Mouse (Mus musculus) heart, embryonic 10.5 days (tissue): Measurements from ENCODE around the gene Clca3a1. TPM values are rescaled to one million over a fixed set of nuclear protein-coding genes. Genes with fewer than 3 reads are reported as not detected.
"Not testable (repeated sequence)": the region's sequence is repeated elsewhere in the genome, so short reads cannot be mapped to it uniquely, and the experiment has no call there.

Experiments used
- DNase-seq: peaks from one replicate; pipeline ENCODE4 v3.0.0-alpha.2; 2017; ENCODE audit warnings: low spot score
- H3K27ac ChIP-seq: fragments of 300-500 bp; sonication (generic); 2 replicates; pipeline ENCODE4 v1.5.1; 2016; ENCODE audit warnings: mild to moderate bottlenecking
- H3K27me3 ChIP-seq: fragments of 300-500 bp; sonication (generic); 2 replicates; pipeline ENCODE4 v1.6.1; 2016; ENCODE audit warnings: mild to moderate bottlenecking; ENCODE audit not compliant: poor library complexity, insufficient read depth, severe bottlenecking
- H3K36me3 ChIP-seq: fragments of 300-500 bp; sonication (generic); 2 replicates; pipeline ENCODE4 v1.6.1; 2016; ENCODE audit warnings: mild to moderate bottlenecking, moderate library complexity
- H3K4me1 ChIP-seq: fragments of 300-500 bp; sonication (generic); 2 replicates; pipeline ENCODE4 v1.6.1; 2016; ENCODE audit warnings: mild to moderate bottlenecking
- H3K4me3 ChIP-seq: fragments of 300-500 bp; sonication (generic); 2 replicates; pipeline ENCODE4 v1.5.1; 2016; ENCODE audit warnings: mild to moderate bottlenecking, moderate library complexity
- H3K9me3 ChIP-seq: fragments of 300-500 bp; sonication (generic); 2 replicates; pipeline ENCODE4 v1.6.1; 2016; ENCODE audit warnings: mild to moderate bottlenecking, moderate library complexity
- WGBS: fragments of 180-500 bp; shearing (Covaris S2); methylation state at CpG from one replicate; pipeline ENCODE4 v1.1.7; 2016; 5-methylcytosine and 5-hydroxymethylcytosine counted together
- polyA plus RNA-seq: library from polyadenylated mRNA; unstranded; fragments of >200 nt; fragmentation: Nextera tagmentation; extraction: Ambion mirVana; gene quantifications from 2 replicates; pipeline ENCODE4 v1.2.1, GENCODE M21; 2016

The Clca3a1 gene
- polyA plus RNA-seq, 1 experiment from 2014 or later = 4.1 TPM

DNA sequence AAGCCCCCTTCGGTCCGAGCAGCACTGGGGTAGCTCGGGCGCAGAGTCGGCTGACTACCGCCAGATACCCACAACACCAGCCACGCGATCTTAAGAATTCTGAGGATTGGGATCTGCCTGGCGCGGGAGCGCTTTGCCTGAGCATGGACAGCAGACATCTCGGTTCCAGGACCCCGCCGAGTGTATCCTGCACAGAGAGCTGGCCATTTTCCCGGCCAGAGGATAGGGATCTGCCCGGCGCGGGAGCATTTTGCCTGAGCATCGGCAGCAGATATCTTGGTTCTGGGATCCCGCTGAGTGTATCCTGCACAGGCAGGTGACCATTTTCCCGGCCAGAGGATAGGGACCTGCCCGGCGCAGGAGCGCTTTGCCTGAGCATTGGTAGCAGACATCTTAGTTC, 22.4 kb downstream of the Clca3a1 start:
- not testable (repeated sequence) for H3K27me3 ChIP-seq, H3K36me3 ChIP-seq, H3K27ac ChIP-seq, DNase-seq, H3K4me1 ChIP-seq, H3K9me3 ChIP-seq, H3K4me3 ChIP-seq
- 67% methylated on average over 24 of the region's 24 CpGs for WGBS

DNA sequence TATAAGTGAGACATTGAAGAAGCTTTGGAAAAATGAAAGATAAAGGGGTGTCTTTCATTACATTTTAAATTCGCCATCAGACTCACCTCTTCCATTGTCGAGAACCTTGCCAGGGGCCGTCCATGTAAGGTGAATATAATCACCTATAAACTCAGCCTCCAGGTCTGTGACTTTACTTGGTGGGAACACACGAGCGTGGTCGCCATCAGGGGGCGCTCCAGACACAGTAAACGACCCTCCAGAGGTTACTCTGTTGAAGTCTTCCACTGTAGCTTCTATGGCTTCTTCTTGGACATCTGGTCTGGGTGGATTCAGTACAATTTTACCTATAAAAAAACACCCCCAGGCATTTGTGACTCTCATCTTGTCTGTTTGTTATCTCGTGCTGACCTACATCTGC, 23.9 kb downstream of the Clca3a1 start:
- Histone ChIP-seq H3K36me3 (peaks cover 5% of the 10 kb centered on the region; the same call in 1 of the 2 replicates), H3K4me1 (no peaks in the 10 kb centered on the region), H3K9me3 (no peaks in the 10 kb centered on the region), H3K4me3 (no peak overlapping the region), H3K27ac (no peak overlapping the region), H3K27me3 (no peaks in the 10 kb centered on the region)
- WGBS = 23% methylated on average over 9 of the region's 9 CpGs
- DNase-seq = no peak

DNA sequence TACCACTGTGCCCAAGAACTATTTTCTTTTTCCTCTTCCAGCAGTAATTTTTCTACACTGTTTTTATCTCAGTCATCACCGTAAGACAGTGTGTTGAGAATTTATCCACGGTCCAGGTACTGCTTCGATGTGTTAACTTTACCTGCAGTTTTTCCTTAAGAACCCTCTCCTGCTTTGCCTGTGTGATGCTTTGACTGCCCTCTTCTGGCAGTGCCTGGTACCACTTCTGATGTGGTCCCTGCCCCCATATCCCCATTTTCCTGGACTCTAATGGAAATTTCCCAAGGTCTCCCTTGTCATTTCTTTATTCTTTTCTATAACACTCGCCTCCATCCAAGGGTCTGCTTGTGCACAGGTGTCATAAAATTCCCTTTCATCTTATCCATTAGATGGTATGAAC, 37.3 kb downstream of the Clca3a1 start:
- no peaks in the 10 kb centered on the region for H3K27me3 ChIP-seq
- H3K27ac ChIP-seq = no peak overlapping the region
- H3K36me3 ChIP-seq = no peaks in the 10 kb centered on the region
- WGBS = 40% methylated on average over 4 of the region's 4 CpGs
- no peaks in the 10 kb centered on the region for H3K9me3 ChIP-seq
- peaks cover 16% of the 10 kb centered on the region for H3K4me1 ChIP-seq
- no peak overlapping the region for H3K4me3 ChIP-seq
- DNase-seq = no peak

DNA sequence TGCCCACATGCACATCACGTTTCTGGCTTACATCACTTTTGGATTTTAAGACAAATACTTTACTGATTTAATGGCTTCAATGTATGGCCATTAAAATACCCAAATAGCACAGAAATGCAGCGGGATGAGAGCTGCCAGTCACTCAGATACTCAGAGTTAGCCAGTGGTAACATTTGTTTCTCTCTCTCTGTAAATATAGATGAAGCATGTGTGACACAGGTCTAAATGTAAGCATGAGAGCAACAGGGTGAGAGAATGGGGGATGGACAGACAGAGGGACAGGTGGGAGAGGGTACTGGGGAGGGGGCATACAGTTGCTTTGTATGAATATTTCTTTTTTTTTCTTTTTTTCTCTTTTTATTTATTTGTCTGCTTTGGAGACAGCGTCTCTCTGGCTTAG, 38.2 kb downstream of the Clca3a1 start:
- not testable (repeated sequence) for DNase-seq, H3K27ac ChIP-seq, H3K9me3 ChIP-seq, H3K27me3 ChIP-seq, H3K4me3 ChIP-seq, H3K36me3 ChIP-seq
- 85% methylated on average over 3 of the region's 3 CpGs for WGBS
- peaks cover 24% of the 10 kb centered on the region for H3K4me1 ChIP-seq

DNA sequence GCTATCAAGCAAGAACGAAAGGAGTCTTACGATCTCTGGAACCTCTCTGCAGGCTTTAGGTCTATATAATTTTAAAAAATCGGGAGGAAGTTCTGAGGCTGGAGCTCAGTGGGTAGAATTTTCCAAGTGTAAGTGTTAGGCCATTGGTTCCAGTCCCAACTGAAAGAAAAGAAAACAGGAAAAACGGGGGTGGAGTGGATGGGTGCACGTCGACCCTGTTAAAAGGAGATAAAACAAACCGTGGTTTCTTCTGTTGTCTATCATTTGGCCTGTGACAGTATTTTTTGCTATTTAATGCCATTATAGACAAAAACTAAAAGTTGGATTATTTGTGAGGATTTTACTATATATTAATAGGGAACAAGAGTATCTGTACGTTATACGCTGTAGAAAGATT, 38.9 kb downstream of the Clca3a1 start:
- H3K4me3 ChIP-seq = no peak overlapping the region
- DNase-seq = no peak

GRCm38 (mm10) chr3:144721077-144721859, 39.5 kb downstream of the Clca3a1 start:
- no peaks in the 10 kb centered on the region for H3K36me3 ChIP-seq
- no peaks in the 10 kb centered on the region for H3K27me3 ChIP-seq
- peak overlapping the region; percentile 97; the same call in 1 of the 2 replicates for H3K27ac ChIP-seq
- H3K4me1 ChIP-seq = peaks cover 30% of the 10 kb centered on the region
- WGBS = 73% methylated on average over 10 of the region's 10 CpGs
- H3K9me3 ChIP-seq = no peaks in the 10 kb centered on the region
- DNase-seq = no peak
- H3K4me3 ChIP-seq = peak overlapping the region; percentile 87

More for the DNA sequence above, 38.9 kb downstream of the Clca3a1 start:
- Histone ChIP-seq H3K27ac (no peak overlapping the region), H3K4me1 (peaks cover 25% of the 10 kb centered on the region), H3K27me3 (no peaks in the 10 kb centered on the region), H3K9me3 (no peaks in the 10 kb centered on the region), H3K36me3 (no peaks in the 10 kb centered on the region)
- WGBS = 66% methylated on average over 9 of the region's 9 CpGs

DNA sequence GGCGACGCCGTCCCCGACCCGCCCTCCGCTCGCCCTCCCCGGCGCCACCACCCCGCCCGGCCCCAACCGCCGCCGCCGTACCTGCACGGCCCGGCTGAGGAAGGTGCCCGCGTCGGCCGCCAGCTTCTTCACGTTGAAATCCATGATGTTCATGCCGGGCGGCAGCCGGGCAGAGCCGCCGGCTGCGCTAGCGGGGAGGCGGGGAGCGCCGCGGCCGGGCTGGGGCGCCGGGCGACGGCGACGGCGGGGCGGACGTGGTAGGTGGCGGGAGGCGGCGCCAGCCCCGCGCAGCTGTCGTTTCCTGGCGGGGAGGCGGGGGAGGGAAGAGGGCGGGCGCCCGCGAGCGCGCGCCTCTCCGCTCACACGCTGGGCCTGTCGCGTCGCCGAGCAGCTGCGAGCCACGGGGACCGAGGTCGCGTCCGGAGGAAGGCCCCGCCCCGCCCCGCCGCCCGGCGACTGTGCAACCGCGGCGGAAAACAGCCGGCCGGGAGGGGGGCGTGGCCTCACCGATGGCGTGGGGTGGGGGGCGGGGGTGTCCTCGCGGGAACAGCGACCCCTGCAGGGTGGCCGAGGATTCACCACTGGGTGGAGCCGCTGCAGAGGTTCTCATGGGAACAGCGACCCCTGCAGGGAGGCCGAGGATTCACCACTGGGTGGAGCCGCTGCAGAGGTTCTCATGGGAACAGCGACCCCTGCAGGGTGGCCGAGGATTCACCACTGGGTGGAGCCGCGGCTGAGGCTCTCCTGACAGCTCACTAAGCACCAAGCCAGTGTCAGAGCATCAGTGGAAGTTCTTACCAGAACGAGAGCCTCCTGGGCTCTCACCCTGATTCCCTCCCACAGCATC, 40.7 kb downstream of the Clca3a1 start, which contains the start of gene Sh3glb1:
Sh3glb1 (minus strand) TSS at position 435 of the 847 bp plus-strand sequence.
- H3K4me3 ChIP-seq = peak within 1 kb of the TSS; percentile 87
- H3K27me3 ChIP-seq = no peaks in the 10 kb centered on the region
- WGBS = 1% methylated on average over 88 of the region's 98 CpGs
- H3K9me3 ChIP-seq = no peaks in the 10 kb centered on the region
- H3K27ac ChIP-seq = peak within 1 kb of the TSS; percentile 97
- DNase-seq = peak; percentile 94
- H3K36me3 ChIP-seq = no peaks in the 10 kb centered on the region; the same call in 1 of the 2 replicates
- H3K4me1 ChIP-seq = peaks cover 39% of the 10 kb centered on the region

GRCm38 (mm10) chr3:144719088-144719900, 41.5 kb downstream of the Clca3a1 start:
- H3K27me3 ChIP-seq = no peaks in the 10 kb centered on the region
- DNase-seq = peak; percentile 83
- H3K9me3 ChIP-seq = no peaks in the 10 kb centered on the region
- peak overlapping the region; percentile 97 for H3K27ac ChIP-seq
- 1% methylated on average over 55 of the region's 56 CpGs for WGBS
- no peaks in the 10 kb centered on the region; the same call in 1 of the 2 replicates for H3K36me3 ChIP-seq
- H3K4me1 ChIP-seq = peaks cover 47% of the 10 kb centered on the region
- H3K4me3 ChIP-seq = peak overlapping the region; percentile 87

DNA sequence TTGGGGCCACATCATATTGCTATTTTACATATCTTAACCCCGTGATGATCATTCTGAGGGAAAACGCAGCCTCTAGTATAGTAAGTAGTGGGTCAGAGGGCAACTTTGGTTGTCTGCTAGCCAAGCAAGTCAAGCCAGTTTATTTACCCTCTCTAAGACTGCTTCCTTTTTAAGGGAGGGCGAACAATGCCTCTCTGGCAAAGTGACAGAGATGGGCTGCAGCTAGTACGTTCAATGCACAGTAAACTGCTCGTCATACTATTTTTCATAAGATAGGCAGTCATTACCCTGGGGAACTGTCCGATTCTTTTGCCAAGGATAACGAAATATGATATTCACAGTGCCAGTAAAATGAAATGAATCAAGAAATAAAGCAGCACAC, 42.1 kb downstream of the Clca3a1 start:
- Histone ChIP-seq H3K4me1 (peaks cover 53% of the 10 kb centered on the region), H3K4me3 (peak overlapping the region; percentile 87), H3K9me3 (no peaks in the 10 kb centered on the region), H3K36me3 (peaks cover under 1% of the 10 kb centered on the region; the same call in 1 of the 2 replicates), H3K27ac (peak overlapping the region; percentile 97), H3K27me3 (no peaks in the 10 kb centered on the region)
- no peak for DNase-seq
- WGBS = 33% methylated on average over 7 of the region's 7 CpGs

GRCm38 (mm10) chr3:144717835-144718234, 42.9 kb downstream of the Clca3a1 start:
- 92% methylated on average over 6 of the region's 6 CpGs for WGBS
- H3K27me3 ChIP-seq = no peaks in the 10 kb centered on the region
- DNase-seq = no peak
- peaks cover 53% of the 10 kb centered on the region for H3K4me1 ChIP-seq
- peaks cover 6% of the 10 kb centered on the region; the same call in 1 of the 2 replicates for H3K36me3 ChIP-seq
- H3K9me3 ChIP-seq = no peaks in the 10 kb centered on the region
- peak overlapping the region; percentile 87; the same call in 1 of the 2 replicates for H3K4me3 ChIP-seq
- no peak overlapping the region for H3K27ac ChIP-seq

GRCm38 (mm10) chr3:144717121-144717520, 43.7 kb downstream of the Clca3a1 start:
- no peak for DNase-seq
- H3K36me3 ChIP-seq = peaks cover 9% of the 10 kb centered on the region; the same call in 1 of the 2 replicates
- no peaks in the 10 kb centered on the region for H3K27me3 ChIP-seq

DNA sequence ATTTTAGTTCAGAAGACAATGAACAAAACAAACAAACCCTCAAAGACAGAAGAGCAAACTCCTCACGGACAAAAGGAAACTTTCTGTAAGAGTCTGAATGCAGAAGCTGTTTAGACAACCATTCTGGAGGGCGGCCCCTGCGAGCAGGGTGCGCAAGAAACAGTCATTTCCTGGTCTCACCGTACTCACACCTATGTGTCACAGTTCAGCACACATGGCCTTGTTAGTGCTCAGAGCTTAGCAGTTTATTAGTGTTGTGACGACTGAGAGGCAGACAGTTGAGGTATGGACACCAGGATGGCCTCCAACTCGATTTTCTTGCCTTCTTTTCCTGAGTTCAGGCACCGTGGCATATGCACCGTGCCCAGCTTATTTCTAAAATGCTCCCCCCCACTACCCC, 44.9 kb downstream of the Clca3a1 start:
- Histone ChIP-seq H3K4me1 (peaks cover 51% of the 10 kb centered on the region), H3K4me3 (no peak overlapping the region), H3K27ac (no peak overlapping the region; the same call in 1 of the 2 replicates), H3K27me3 (no peaks in the 10 kb centered on the region), H3K9me3 (no peaks in the 10 kb centered on the region), H3K36me3 (peaks cover 21% of the 10 kb centered on the region)
- DNase-seq = no peak
- 72% methylated on average over 9 of the region's 9 CpGs for WGBS

More at GRCm38 (mm10) chr3:144717121-144717520, 43.7 kb downstream of the Clca3a1 start:
- Histone ChIP-seq H3K9me3 (no peaks in the 10 kb centered on the region), H3K4me1 (peaks cover 53% of the 10 kb centered on the region), H3K4me3 (no peak overlapping the region), H3K27ac (no peak overlapping the region)
- 84% methylated on average over 3 of the region's 3 CpGs for WGBS
